Mouse (Mus musculus): ENCODE results near the gene Exoc6. TPM values are rescaled to one million over a fixed set of nuclear protein-coding genes. Genes with fewer than 3 reads are reported as not detected.
"Not testable (repeated sequence)": the region's sequence is repeated elsewhere in the genome, so short reads cannot be mapped to it uniquely, and the experiment has no call there.

Exoc6 gene
- 10 to 100 TPM; 30.2 to 36.9 (median 32.5) TPM for total RNA-seq (2022)

- DNase-seq (ENCODE audit: low spot score) = peak; percentile 65
These were observed at the start of gene Exoc6 for GRCm38 (mm10) chr19:37550101-37551039. Exoc6 (plus strand) TSS chr19:37550418.

- DNase-seq (ENCODE audit: low spot score) = peak; percentile 27
These were observed 47.2 kb upstream of the Exoc6 start for GRCm38 (mm10) chr19:37502996-37503395.

- DNase-seq (ENCODE audit: low spot score) = no peak
These were observed 44.2 kb upstream of the Exoc6 start for GRCm38 (mm10) chr19:37506066-37506465.

- DNase-seq (ENCODE audit: low spot score) = peak; percentile 34
These were observed 43.6 kb upstream of the Exoc6 start for GRCm38 (mm10) chr19:37506614-37507013.

GRCm38 (mm10) chr19:37509725-37510124 is 40.5 kb upstream of the Exoc6 start:
- peak; percentile 74 for DNase-seq (ENCODE audit: low spot score)

- DNase-seq (ENCODE audit: low spot score) = no peak
These were observed 35.4 kb upstream of the Exoc6 start for GRCm38 (mm10) chr19:37514811-37515292.

- no peak for DNase-seq (ENCODE audit: low spot score)
These were observed 32.8 kb upstream of the Exoc6 start for GRCm38 (mm10) chr19:37517419-37517818.

GRCm38 (mm10) chr19:37520740-37521433 is 29.3 kb upstream of the Exoc6 start:
- DNase-seq (ENCODE audit: low spot score) = no peak

GRCm38 (mm10) chr19:37521434-37521781 is 28.8 kb upstream of the Exoc6 start:
- DNase-seq (ENCODE audit: low spot score) = no peak

GRCm38 (mm10) chr19:37523280-37524062 is 26.7 kb upstream of the Exoc6 start:
- peak; percentile 23 for DNase-seq (ENCODE audit: low spot score)

- DNase-seq (ENCODE audit: low spot score) = no peak
These were observed 24.3 kb upstream of the Exoc6 start for GRCm38 (mm10) chr19:37525925-37526324.

- DNase-seq (ENCODE audit: low spot score) = no peak
These were observed 23.4 kb upstream of the Exoc6 start for GRCm38 (mm10) chr19:37526768-37527167.

- DNase-seq (ENCODE audit: low spot score) = not testable (repeated sequence)
These were observed 22.5 kb upstream of the Exoc6 start for GRCm38 (mm10) chr19:37527736-37528135.

- no peak for DNase-seq (ENCODE audit: low spot score)
These were observed 21.6 kb upstream of the Exoc6 start for GRCm38 (mm10) chr19:37528581-37528980.

GRCm38 (mm10) chr19:37529296-37529695 is 20.9 kb upstream of the Exoc6 start:
- DNase-seq (ENCODE audit: low spot score) = no peak

GRCm38 (mm10) chr19:37529975-37530515 is 20.2 kb upstream of the Exoc6 start:
- DNase-seq (ENCODE audit: low spot score) = peak; percentile 66

- DNase-seq (ENCODE audit: low spot score) = no peak
These were observed 19.6 kb upstream of the Exoc6 start for GRCm38 (mm10) chr19:37530601-37531000.

GRCm38 (mm10) chr19:37531200-37531845 is 18.9 kb upstream of the Exoc6 start:
- no peak for DNase-seq (ENCODE audit: low spot score)

- no peak for DNase-seq (ENCODE audit: low spot score)
These were observed 17.0 kb upstream of the Exoc6 start for GRCm38 (mm10) chr19:37533196-37533595.

- DNase-seq (ENCODE audit: low spot score) = no peak
These were observed 15.4 kb upstream of the Exoc6 start for GRCm38 (mm10) chr19:37534737-37535365.
